Mouse (Mus musculus) lung, postnatal 0 days (tissue): ENCODE results near the gene Eef2k.

Source experiments
- CTCF ChIP-seq: IDR thresholded peaks from 2 replicates; pipeline ENCODE4 v1.5.1; 2016; ENCODE audit warnings: antibody characterized with exemption, mild to moderate bottlenecking
- EP300 ChIP-seq: IDR thresholded peaks from 2 replicates; pipeline ENCODE4 v1.6.1; 2016; ENCODE audit warnings: antibody characterized with exemption, mild to moderate bottlenecking, control low read depth

- no peak for TF ChIP-seq EP300
- no peak for TF ChIP-seq CTCF
These were observed 27.9 kb downstream of the Eef2k start for GRCm38 (mm10) chr7:120870431-120871008.
